Mouse (Mus musculus): ENCODE results near the gene Atrnl1. TPM values are rescaled to one million over a fixed set of nuclear protein-coding genes. Genes with fewer than 3 reads are reported as not detected.

Gene Atrnl1
- polyA plus RNA-seq, 1 experiment from 2014 or later: 5.6 TPM

DNA sequence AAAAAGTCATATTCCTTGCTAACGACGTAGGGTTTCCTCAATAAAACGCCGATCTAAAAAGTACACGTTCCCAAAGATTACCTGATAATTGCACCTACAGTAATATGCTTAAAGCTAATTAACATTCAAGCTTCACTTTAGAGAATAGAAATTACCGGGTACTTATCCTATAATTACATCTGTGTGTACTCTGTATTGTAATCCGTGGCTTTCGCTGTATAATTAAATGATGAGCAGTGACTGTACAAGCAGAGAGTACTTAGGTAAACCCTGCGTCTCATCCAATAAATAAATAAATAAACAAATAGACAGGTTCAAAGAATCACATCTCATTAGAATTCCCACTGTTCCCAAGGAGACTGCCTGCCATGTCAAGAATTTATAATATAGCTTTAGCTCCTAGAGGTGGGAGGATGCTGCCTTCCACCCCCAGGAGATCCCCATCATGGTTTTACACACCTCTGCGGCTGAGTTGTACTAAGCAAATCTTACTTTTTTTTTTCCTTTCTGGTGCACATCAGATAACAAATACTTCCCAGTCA is 466.8 kb downstream of the Atrnl1 start:
- 83% methylated on average over 10 of the region's 10 CpGs for WGBS
- H3K27me3 ChIP-seq (ENCODE audit: control insufficient read depth, insufficient read depth, low read length): no peaks in the 10 kb centered on the region

DNA sequence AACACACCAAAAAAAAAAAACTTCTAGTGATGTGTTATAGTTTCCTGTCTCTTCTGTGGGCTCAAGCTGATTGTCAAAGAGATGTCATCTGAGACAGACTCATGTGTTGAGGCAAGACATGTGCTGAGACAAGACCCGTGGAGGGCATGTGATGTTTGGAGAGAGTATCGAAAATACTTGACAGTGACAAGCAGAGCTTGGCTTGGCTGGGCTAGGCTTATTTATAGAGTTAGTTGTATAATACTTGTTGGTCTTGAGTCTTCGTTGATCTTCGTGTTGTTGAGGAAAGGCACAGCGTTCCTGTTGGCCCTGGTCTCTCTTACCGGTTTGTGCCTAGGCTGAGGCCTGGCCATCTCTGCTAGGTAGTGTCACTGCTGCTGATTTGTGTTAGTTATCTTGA is 469.3 kb downstream of the Atrnl1 start:
- Histone ChIP-seq H3K4me3 (ENCODE audit: low read depth, low read length) (no peak overlapping the region), H3K9ac (ENCODE audit: low read length) (no peak overlapping the region), H3K4me2 (no peak overlapping the region), H3K9me3 (ENCODE audit: control insufficient read depth, low read length) (no peaks in the 10 kb centered on the region), H3K36me3 (ENCODE audit: control insufficient read depth, insufficient read depth, low read length) (no peaks in the 10 kb centered on the region), H3K4me1 (ENCODE audit: control insufficient read depth, insufficient read depth, low read length) (no peaks in the 10 kb centered on the region), H3K27me3 (ENCODE audit: control insufficient read depth, insufficient read depth, low read length) (no peaks in the 10 kb centered on the region), H3K27ac (ENCODE audit: low read depth, low read length) (no peak overlapping the region)
- ATAC-seq (ENCODE audit: low FRiP score) (no peak), DNase-seq (ENCODE audit: low spot score, missing footprints) (peak; percentile 57)
- 99% methylated on average over 6 of the region's 6 CpGs for WGBS

More for the DNA sequence above, 466.8 kb downstream of the Atrnl1 start:
- H3K27ac ChIP-seq (ENCODE audit: low read depth, low read length): no peak overlapping the region
- no peaks in the 10 kb centered on the region for H3K9me3 ChIP-seq (ENCODE audit: control insufficient read depth, low read length)
- no peaks in the 10 kb centered on the region for H3K36me3 ChIP-seq (ENCODE audit: control insufficient read depth, insufficient read depth, low read length)
- no peak overlapping the region for H3K4me2 ChIP-seq
- H3K9ac ChIP-seq (ENCODE audit: low read length): no peak overlapping the region
- H3K4me3 ChIP-seq (ENCODE audit: low read depth, low read length): no peak overlapping the region
- ATAC-seq (ENCODE audit: low FRiP score): no peak
- no peaks in the 10 kb centered on the region for H3K4me1 ChIP-seq (ENCODE audit: control insufficient read depth, insufficient read depth, low read length)
- peak; percentile 82 for DNase-seq (ENCODE audit: low spot score, missing footprints)

DNA sequence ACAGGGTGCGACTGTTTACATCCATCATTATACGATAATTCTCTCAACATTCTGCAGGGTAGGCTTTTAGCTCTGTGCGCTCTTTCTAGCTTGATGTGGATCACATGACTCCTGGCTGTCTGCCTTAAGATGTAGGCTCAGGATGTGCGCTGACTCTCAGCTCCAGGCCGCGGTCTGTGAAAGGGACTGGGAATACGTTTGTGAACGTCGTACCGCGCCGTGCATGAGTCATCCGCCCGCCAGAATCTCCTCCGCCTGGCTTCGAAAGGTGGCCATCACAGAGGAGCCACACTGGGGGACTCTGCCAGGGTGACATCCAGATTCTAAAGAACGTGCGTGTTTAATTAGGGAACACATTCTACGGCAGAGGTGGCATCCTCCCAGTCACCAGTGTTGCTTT is 471.9 kb downstream of the Atrnl1 start:
- ATAC-seq (ENCODE audit: low FRiP score): no peak
- Histone ChIP-seq H3K27me3 (ENCODE audit: control insufficient read depth, insufficient read depth, low read length) (no peaks in the 10 kb centered on the region), H3K36me3 (ENCODE audit: control insufficient read depth, insufficient read depth, low read length) (no peaks in the 10 kb centered on the region), H3K4me1 (ENCODE audit: control insufficient read depth, insufficient read depth, low read length) (no peaks in the 10 kb centered on the region), H3K4me2 (no peak overlapping the region), H3K27ac (ENCODE audit: low read depth, low read length) (no peak overlapping the region), H3K4me3 (ENCODE audit: low read depth, low read length) (no peak overlapping the region), H3K9me3 (ENCODE audit: control insufficient read depth, low read length) (no peaks in the 10 kb centered on the region), H3K9ac (ENCODE audit: low read length) (no peak overlapping the region)
- peak; percentile 1 for DNase-seq (ENCODE audit: low spot score, missing footprints)
- 96% methylated on average over 19 of the region's 19 CpGs for WGBS

DNA sequence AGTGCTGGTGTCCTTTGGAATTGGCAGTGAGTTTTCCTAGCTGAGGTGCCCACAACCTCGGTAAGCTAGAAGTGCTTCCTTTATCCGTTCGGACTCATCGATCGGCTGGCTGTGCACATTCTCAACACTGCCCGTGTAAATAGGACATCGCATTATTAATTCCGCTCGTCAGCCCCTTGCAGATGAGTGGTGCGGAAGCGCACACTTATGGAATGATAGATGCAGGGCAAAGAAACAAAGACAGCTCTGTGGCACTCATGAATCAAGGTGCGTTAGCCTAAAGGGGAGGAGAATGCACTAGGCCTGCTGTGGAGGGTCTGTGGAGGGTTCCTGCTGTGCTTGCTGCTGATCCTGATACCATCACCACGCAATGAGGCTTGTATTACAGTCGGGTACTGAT is 474.0 kb downstream of the Atrnl1 start:
- Histone ChIP-seq H3K4me3 (ENCODE audit: low read depth, low read length) (no peak overlapping the region), H3K4me2 (no peak overlapping the region), H3K27me3 (ENCODE audit: control insufficient read depth, insufficient read depth, low read length) (no peaks in the 10 kb centered on the region), H3K27ac (ENCODE audit: low read depth, low read length) (no peak overlapping the region), H3K9me3 (ENCODE audit: control insufficient read depth, low read length) (no peaks in the 10 kb centered on the region), H3K9ac (ENCODE audit: low read length) (no peak overlapping the region), H3K36me3 (ENCODE audit: control insufficient read depth, insufficient read depth, low read length) (no peaks in the 10 kb centered on the region), H3K4me1 (ENCODE audit: control insufficient read depth, insufficient read depth, low read length) (no peaks in the 10 kb centered on the region)
- ATAC-seq (ENCODE audit: low FRiP score): no peak
- 91% methylated on average over 14 of the region's 14 CpGs for WGBS
- no peak for DNase-seq (ENCODE audit: low spot score, missing footprints)

DNA sequence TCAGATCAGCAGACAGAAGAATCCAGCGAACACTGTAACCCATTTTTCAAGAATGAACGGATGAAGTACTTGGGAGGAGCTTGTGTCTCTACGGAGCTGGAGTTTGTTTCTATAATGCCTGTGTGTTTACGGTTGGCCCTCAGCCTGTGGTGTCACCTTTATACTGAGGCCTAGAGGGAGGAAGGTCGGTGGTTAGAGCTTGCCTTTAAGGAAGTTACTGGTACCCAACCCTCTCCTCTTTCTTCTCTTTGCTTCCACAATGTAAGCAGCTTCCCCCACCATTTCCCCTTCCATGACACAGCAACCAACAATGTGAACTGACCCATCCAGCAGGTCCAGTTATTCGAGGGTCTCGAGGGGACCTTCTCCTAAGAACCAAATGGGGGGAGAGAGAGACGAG is 475.9 kb downstream of the Atrnl1 start:
- Histone ChIP-seq H3K4me3 (ENCODE audit: low read depth, low read length) (no peak overlapping the region), H3K27ac (ENCODE audit: low read depth, low read length) (no peak overlapping the region), H3K4me1 (ENCODE audit: control insufficient read depth, insufficient read depth, low read length) (no peaks in the 10 kb centered on the region), H3K36me3 (ENCODE audit: control insufficient read depth, insufficient read depth, low read length) (no peaks in the 10 kb centered on the region), H3K9me3 (ENCODE audit: control insufficient read depth, low read length) (no peaks in the 10 kb centered on the region), H3K27me3 (ENCODE audit: control insufficient read depth, insufficient read depth, low read length) (no peaks in the 10 kb centered on the region), H3K9ac (ENCODE audit: low read length) (no peak overlapping the region), H3K4me2 (no peak overlapping the region)
- 94% methylated on average over 8 of the region's 8 CpGs for WGBS
- ATAC-seq (ENCODE audit: low FRiP score): no peak
- DNase-seq (ENCODE audit: low spot score, missing footprints): peak; percentile 66

DNA sequence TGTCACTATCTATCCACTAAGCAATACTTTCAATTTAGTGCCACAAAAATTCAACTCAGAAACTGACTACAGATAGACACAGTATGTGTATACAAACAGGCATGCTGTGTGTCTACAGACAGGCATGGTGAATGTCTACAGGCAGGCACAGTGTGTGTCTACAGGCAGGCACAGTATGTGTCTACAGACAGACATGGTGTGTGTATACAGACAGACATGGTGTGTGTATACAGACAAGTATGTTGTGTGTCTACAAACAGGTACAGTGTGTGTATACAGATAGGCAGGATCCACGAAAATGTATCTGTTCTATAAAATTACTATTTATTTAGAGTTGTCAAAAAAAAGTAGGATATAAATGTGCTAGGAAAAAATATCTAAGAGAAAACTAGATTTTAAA is 477.1 kb downstream of the Atrnl1 start:
- Histone ChIP-seq H3K9me3 (ENCODE audit: control insufficient read depth, low read length) (no peaks in the 10 kb centered on the region), H3K27me3 (ENCODE audit: control insufficient read depth, insufficient read depth, low read length) (no peaks in the 10 kb centered on the region), H3K4me2 (no peak overlapping the region), H3K27ac (ENCODE audit: low read depth, low read length) (no peak overlapping the region), H3K4me1 (ENCODE audit: control insufficient read depth, insufficient read depth, low read length) (no peaks in the 10 kb centered on the region), H3K4me3 (ENCODE audit: low read depth, low read length) (no peak overlapping the region), H3K36me3 (ENCODE audit: control insufficient read depth, insufficient read depth, low read length) (no peaks in the 10 kb centered on the region), H3K9ac (ENCODE audit: low read length) (no peak overlapping the region)
- ATAC-seq (ENCODE audit: low FRiP score) (no peak), DNase-seq (ENCODE audit: low spot score, missing footprints) (peak; percentile 65)
- 70% methylated on average over 1 of the region's 1 CpGs for WGBS

DNA sequence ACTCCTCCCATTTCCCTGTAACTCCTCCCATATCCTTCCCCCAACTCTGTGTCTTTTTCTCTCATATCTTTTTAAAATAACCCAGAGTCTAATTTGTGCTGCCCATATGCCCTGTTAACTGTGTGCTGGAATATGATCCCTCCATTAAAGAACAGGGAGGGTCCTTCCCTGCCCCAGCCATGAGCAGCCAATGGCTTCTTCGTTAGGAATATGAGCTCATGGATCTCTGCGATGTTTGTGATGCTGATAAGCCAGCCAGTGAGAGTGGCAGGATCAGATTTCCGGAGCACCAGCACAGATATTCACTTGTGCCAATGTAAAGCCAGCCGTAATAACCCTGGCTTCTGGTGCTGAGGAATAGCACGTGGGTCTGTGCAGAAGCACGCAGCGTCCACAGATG is 477.6 kb downstream of the Atrnl1 start:
- no peaks in the 10 kb centered on the region for H3K27me3 ChIP-seq (ENCODE audit: control insufficient read depth, insufficient read depth, low read length)
- ATAC-seq (ENCODE audit: low FRiP score) (no peak), DNase-seq (ENCODE audit: low spot score, missing footprints) (peak; percentile 4)
- H3K9ac ChIP-seq (ENCODE audit: low read length): no peak overlapping the region
- 79% methylated on average over 7 of the region's 7 CpGs for WGBS
- H3K9me3 ChIP-seq (ENCODE audit: control insufficient read depth, low read length): no peaks in the 10 kb centered on the region
- no peak overlapping the region for H3K27ac ChIP-seq (ENCODE audit: low read depth, low read length)
- H3K36me3 ChIP-seq (ENCODE audit: control insufficient read depth, insufficient read depth, low read length): no peaks in the 10 kb centered on the region
- H3K4me2 ChIP-seq: no peak overlapping the region
- no peaks in the 10 kb centered on the region for H3K4me1 ChIP-seq (ENCODE audit: control insufficient read depth, insufficient read depth, low read length)
- no peak overlapping the region for H3K4me3 ChIP-seq (ENCODE audit: low read depth, low read length)

DNA sequence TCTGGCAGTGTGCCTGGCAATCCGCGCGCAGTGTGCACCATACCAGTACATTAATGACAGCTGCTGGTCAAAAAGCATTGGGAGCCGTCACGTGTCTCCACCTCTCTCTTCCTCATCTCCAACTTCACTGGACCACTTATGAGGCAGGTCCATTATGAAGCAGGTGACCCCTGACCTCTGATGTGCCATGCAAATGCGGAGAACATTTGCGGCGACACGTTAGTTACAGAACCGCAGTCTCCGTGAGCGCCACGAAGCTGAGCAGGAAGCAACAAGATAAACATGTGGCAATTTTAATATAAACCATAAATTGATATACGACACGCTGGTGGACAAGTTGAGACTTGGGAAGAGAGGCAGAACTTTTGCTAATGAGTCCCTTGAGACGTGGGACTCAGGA is 481.1 kb downstream of the Atrnl1 start:
- no peaks in the 10 kb centered on the region for H3K36me3 ChIP-seq (ENCODE audit: control insufficient read depth, insufficient read depth, low read length)
- 95% methylated on average over 16 of the region's 16 CpGs for WGBS

DNA sequence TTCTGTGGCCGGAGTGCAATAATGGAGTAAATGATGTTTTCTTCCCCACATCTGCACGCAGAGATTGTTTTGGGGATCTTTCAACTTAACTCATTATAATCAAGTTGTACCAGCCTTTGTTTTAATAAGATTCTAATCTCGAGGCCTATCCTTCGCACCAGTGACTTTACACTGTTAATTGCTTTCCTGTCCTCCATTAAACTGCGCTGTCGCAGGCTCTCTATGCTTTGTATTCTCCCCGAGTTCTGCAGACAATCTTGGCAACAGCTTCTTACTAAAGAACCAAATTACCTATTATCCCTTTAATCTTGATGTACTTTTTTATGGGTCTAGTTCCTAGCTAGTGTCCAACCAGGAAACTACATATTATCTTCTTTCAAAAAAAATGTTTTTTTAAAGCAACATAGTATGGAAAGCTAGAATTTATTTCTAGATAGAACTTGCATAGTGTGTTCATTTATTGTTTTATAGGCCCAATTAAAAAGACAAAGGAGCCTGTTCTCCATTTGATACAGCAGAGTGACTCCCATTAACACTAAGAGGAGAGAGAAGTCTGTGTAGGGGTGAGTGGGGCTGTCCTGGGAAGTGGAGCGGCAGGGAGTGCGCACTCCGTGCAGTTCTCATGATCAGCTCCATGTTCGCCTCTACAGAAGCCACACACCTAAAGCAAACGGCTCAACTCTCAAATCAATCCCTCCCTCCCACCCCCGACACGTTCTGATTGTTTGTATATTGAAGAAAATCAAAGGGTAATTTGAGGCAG is 484.1 kb downstream of the Atrnl1 start:
- H3K27ac ChIP-seq (ENCODE audit: low read depth, low read length): no peak overlapping the region
- 64% methylated on average over 14 of the region's 14 CpGs for WGBS
- no peak for ATAC-seq (ENCODE audit: low FRiP score)
- H3K36me3 ChIP-seq (ENCODE audit: control insufficient read depth, insufficient read depth, low read length): no peaks in the 10 kb centered on the region
- no peaks in the 10 kb centered on the region for H3K9me3 ChIP-seq (ENCODE audit: control insufficient read depth, low read length)
- H3K27me3 ChIP-seq (ENCODE audit: control insufficient read depth, insufficient read depth, low read length): no peaks in the 10 kb centered on the region
- no peaks in the 10 kb centered on the region for H3K4me1 ChIP-seq (ENCODE audit: control insufficient read depth, insufficient read depth, low read length)
- no peak overlapping the region for H3K9ac ChIP-seq (ENCODE audit: low read length)
- peak; percentile 73 for DNase-seq (ENCODE audit: low spot score, missing footprints)
- H3K4me3 ChIP-seq (ENCODE audit: low read depth, low read length): no peak overlapping the region
- H3K4me2 ChIP-seq: no peak overlapping the region

More for the DNA sequence above, 481.1 kb downstream of the Atrnl1 start:
- Histone ChIP-seq H3K27ac (ENCODE audit: low read depth, low read length) (no peak overlapping the region), H3K4me1 (ENCODE audit: control insufficient read depth, insufficient read depth, low read length) (no peaks in the 10 kb centered on the region), H3K4me3 (ENCODE audit: low read depth, low read length) (no peak overlapping the region), H3K9ac (ENCODE audit: low read length) (no peak overlapping the region), H3K9me3 (ENCODE audit: control insufficient read depth, low read length) (no peaks in the 10 kb centered on the region), H3K4me2 (no peak overlapping the region), H3K27me3 (ENCODE audit: control insufficient read depth, insufficient read depth, low read length) (no peaks in the 10 kb centered on the region)
- no peak for ATAC-seq (ENCODE audit: low FRiP score)
- peak; percentile 62 for DNase-seq (ENCODE audit: low spot score, missing footprints)
